ENCODE assay signal across 27 mouse cellular contexts in the genomic region with DNA sequence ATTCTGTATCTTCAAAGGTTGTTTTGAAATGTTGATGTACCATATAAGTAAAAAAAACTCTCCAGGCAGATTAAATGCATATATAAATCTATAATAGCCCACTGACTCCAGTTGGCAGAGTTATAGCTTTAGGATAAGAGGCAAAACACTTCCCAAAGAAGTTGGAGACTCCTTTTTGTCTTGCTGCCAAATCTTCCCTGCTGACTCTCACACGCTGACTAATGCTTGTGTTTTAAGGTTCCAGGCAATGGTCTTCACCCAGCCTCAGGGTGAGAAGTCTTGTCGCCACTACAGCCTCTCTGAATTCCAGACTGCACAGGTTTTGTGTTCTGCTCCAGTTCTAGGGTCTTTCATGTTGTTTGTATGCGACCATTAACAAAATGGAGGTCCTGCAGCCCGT.
DNase-seq lines count a peak whose midpoint lies in the region; ATAC-seq and TF ChIP-seq lines count a peak whose summit lies in the region.
"Had no signal": no experiment of that assay in that cellular context is flagged by ENCODE, and none has a peak within 500 bp of the region (broad histone marks: within the 10 kb centered on the region; RNA-seq: fewer than 3 reads in every experiment).

No protein-coding gene starts in this region.

- H3K9me3 ChIP-seq in embryonic facial prominence, embryonic 14.5 days (ENCODE audit: control insufficient read depth, low read length): no peaks in the 10 kb centered on the region
- no peaks in the 10 kb centered on the region for H3K9me3 ChIP-seq in embryonic facial prominence, embryonic 10.5 days
- H3K9me3 ChIP-seq in limb, embryonic 14.5 days (ENCODE audit: control insufficient read depth, low read length): no peaks in the 10 kb centered on the region
- H3K9me3 ChIP-seq in limb, embryonic 10.5 days (replicated peaks): no peaks in the 10 kb centered on the region
- H3K9me3 ChIP-seq: forebrain, embryonic 10.5 days; heart, embryonic 13.5 days; limb, embryonic 12.5 days; midbrain, embryonic 12.5 days; neural tube, embryonic 13.5 days had no signal

- no peak for TF ChIP-seq POLR2A in limb, embryonic 14.5 days (IDR thresholded peaks at IDR 0.05; ENCODE audit: borderline replicate concordance, extremely low read depth, insufficient read depth, insufficient read length)
- no peak for TF ChIP-seq POLR2A in brain, embryonic 14.5 days (IDR thresholded peaks at IDR 0.05; ENCODE audit: borderline replicate concordance, extremely low read depth, insufficient read depth, insufficient read length, poor library complexity, severe bottlenecking)

- no peak for ATAC-seq in embryonic facial prominence, embryonic 14.5 days (ENCODE audit: low read depth)
- no peak for ATAC-seq in limb, embryonic 14.5 days (ENCODE audit: low FRiP score, low read depth)
- ATAC-seq: CD4-positive, CD25-positive, alpha-beta regulatory T cell, adult 4 months; intestine, postnatal 0 days had no signal

- no peak for TF ChIP-seq CTCF in brain, embryonic 14.5 days (IDR thresholded peaks at IDR 0.05; ENCODE audit: borderline replicate concordance, extremely low read depth, insufficient read depth, insufficient read length)

- DNase-seq in embryonic facial prominence, embryonic 14.5 days (ENCODE audit: low spot score): peak; percentile 58
- DNase-seq in embryonic facial prominence, embryonic 10.5 days (ENCODE audit: low spot score): no peak
- DNase-seq in limb, embryonic 14.5 days (ENCODE audit: low spot score): peak; percentile 34
- no peak for DNase-seq in limb, embryonic 10.5 days (ENCODE audit: low spot score)
- DNase-seq in 3134 (ENCODE audit: extremely low read depth, insufficient read length, low spot score): peak; percentile 8
- peak; percentile 48 for DNase-seq in brain, embryonic 14.5 days (ENCODE audit: low read depth)
- DNase-seq in thymus, postnatal 25 days: no peak
- DNase-seq: adrenal gland, adult 2 months; adrenal gland, postnatal 36 days; cerebellum, adult 8-10 months; cerebellum, postnatal 25 days; gastrocnemius, postnatal 10 days; heart, postnatal 10 days; kidney, adult 9 months; kidney, postnatal 10 days; layer of hippocampus, adult 9-11 months; right cerebral cortex, postnatal 4 days had no signal

- no peaks in the 10 kb centered on the region for H3K36me3 ChIP-seq in embryonic facial prominence, embryonic 14.5 days (ENCODE audit: control insufficient read depth, insufficient read depth, low read length)
- H3K36me3 ChIP-seq in embryonic facial prominence, embryonic 10.5 days (replicated peaks): no peaks in the 10 kb centered on the region
- no peaks in the 10 kb centered on the region for H3K36me3 ChIP-seq in limb, embryonic 14.5 days (ENCODE audit: control insufficient read depth, insufficient read depth, low read length)
- H3K36me3 ChIP-seq in limb, embryonic 10.5 days: no peaks in the 10 kb centered on the region
- H3K36me3 ChIP-seq: forebrain, embryonic 10.5 days; heart, embryonic 13.5 days; limb, embryonic 12.5 days; midbrain, embryonic 12.5 days; neural tube, embryonic 13.5 days had no signal

- no peaks in the 10 kb centered on the region; the same call in 1 of the 2 replicates for H3K4me1 ChIP-seq in embryonic facial prominence, embryonic 14.5 days (ENCODE audit: control insufficient read depth, insufficient read depth, low read length)
- H3K4me1 ChIP-seq in embryonic facial prominence, embryonic 10.5 days: no peaks in the 10 kb centered on the region
- H3K4me1 ChIP-seq in limb, embryonic 14.5 days (ENCODE audit: control insufficient read depth, insufficient read depth, low read length): no peaks in the 10 kb centered on the region
- H3K4me1 ChIP-seq in limb, embryonic 10.5 days: no peaks in the 10 kb centered on the region
- H3K4me1 ChIP-seq: forebrain, embryonic 10.5 days; limb, embryonic 12.5 days; midbrain, embryonic 12.5 days had no signal

- H3K9ac ChIP-seq in embryonic facial prominence, embryonic 14.5 days (ENCODE audit: low read depth, low read length): no peak overlapping the region
- H3K9ac ChIP-seq in limb, embryonic 14.5 days (ENCODE audit: low read depth, low read length, severe bottlenecking): no peak overlapping the region
- H3K9ac ChIP-seq: heart, embryonic 13.5 days; hindbrain, embryonic 14.5 days; limb, embryonic 12.5 days; midbrain, embryonic 12.5 days; neural tube, embryonic 13.5 days had no signal

- H3K4me2 ChIP-seq in embryonic facial prominence, embryonic 14.5 days (ENCODE audit: low read depth, low read length): no peak overlapping the region
- no peak overlapping the region for H3K4me2 ChIP-seq in limb, embryonic 14.5 days (replicated peaks; ENCODE audit: low read depth, low read length, severe bottlenecking)
- H3K4me2 ChIP-seq: heart, embryonic 13.5 days; hindbrain, embryonic 14.5 days; limb, embryonic 12.5 days; liver, embryonic 11.5 days; midbrain, embryonic 12.5 days; neural tube, embryonic 13.5 days had no signal

- 0 out of 2 replicates have a peak overlapping the region, but pooled peaks have one; percentile 4 for H3K27ac ChIP-seq in embryonic facial prominence, embryonic 14.5 days (replicated peaks; ENCODE audit: low read depth, low read length)
- no peak overlapping the region for H3K27ac ChIP-seq in embryonic facial prominence, embryonic 10.5 days (replicated peaks)
- no peak overlapping the region for H3K27ac ChIP-seq in limb, embryonic 14.5 days (replicated peaks; ENCODE audit: low read depth, low read length)
- no peak overlapping the region for H3K27ac ChIP-seq in limb, embryonic 10.5 days
- H3K27ac ChIP-seq: forebrain, embryonic 10.5 days; heart, embryonic 13.5 days; hindbrain, embryonic 14.5 days; limb, embryonic 12.5 days; midbrain, embryonic 12.5 days; neural tube, embryonic 13.5 days; stomach, postnatal 0 days had no signal

- WGBS in embryonic facial prominence, embryonic 14.5 days: 69% methylated on average over 4 of the region's 4 CpGs
- 84% methylated on average over 4 of the region's 4 CpGs for WGBS in embryonic facial prominence, embryonic 10.5 days
- WGBS in limb, embryonic 14.5 days: 62% methylated on average over 4 of the region's 4 CpGs
- WGBS in limb, embryonic 10.5 days: 93% methylated on average over 4 of the region's 4 CpGs

- H3K27me3 ChIP-seq in embryonic facial prominence, embryonic 14.5 days (replicated peaks; ENCODE audit: control insufficient read depth, insufficient read depth, low read length): no peaks in the 10 kb centered on the region
- no peaks in the 10 kb centered on the region for H3K27me3 ChIP-seq in embryonic facial prominence, embryonic 10.5 days (replicated peaks; ENCODE audit: low read depth, poor library complexity, severe bottlenecking)
- H3K27me3 ChIP-seq in limb, embryonic 14.5 days (ENCODE audit: control insufficient read depth, insufficient read depth, low read length): no peaks in the 10 kb centered on the region
- H3K27me3 ChIP-seq in limb, embryonic 10.5 days (ENCODE audit: low read depth, poor library complexity, severe bottlenecking): no peaks in the 10 kb centered on the region
- H3K27me3 ChIP-seq: heart, embryonic 13.5 days; limb, embryonic 12.5 days; midbrain, embryonic 12.5 days; neural tube, embryonic 13.5 days had no signal

- no peak overlapping the region for H3K4me3 ChIP-seq in embryonic facial prominence, embryonic 14.5 days (ENCODE audit: low read depth, low read length)
- H3K4me3 ChIP-seq in embryonic facial prominence, embryonic 10.5 days: no peak overlapping the region
- H3K4me3 ChIP-seq in limb, embryonic 14.5 days (replicated peaks; ENCODE audit: low read length): no peak overlapping the region
- no peak overlapping the region for H3K4me3 ChIP-seq in limb, embryonic 10.5 days
- H3K4me3 ChIP-seq: forebrain, embryonic 10.5 days; heart, embryonic 13.5 days; limb, embryonic 12.5 days; midbrain, embryonic 12.5 days; neural tube, embryonic 13.5 days had no signal

Comparison
In these comparisons a context has a peak if more than half of its experiments do, and no peak if none do; other contexts are left out.
1. DNase-seq: peak in embryonic facial prominence, embryonic 14.5 days (single experiment), limb, embryonic 14.5 days (single experiment), 3134 (single experiment) and brain, embryonic 14.5 days (single experiment); none in embryonic facial prominence, embryonic 10.5 days (single experiment), limb, embryonic 10.5 days (single experiment) and thymus, postnatal 25 days (single experiment).